Mouse (Mus musculus) adrenal gland, postnatal 10 days (tissue): ENCODE measurements around the gene Timm23. TPM values are rescaled to one million over a fixed set of nuclear protein-coding genes. Genes with fewer than 3 reads are reported as not detected.
"Not testable (repeated sequence)": the region's sequence is repeated elsewhere in the genome, so short reads cannot be mapped to it uniquely, and the experiment has no call there.

Experiments used
- DNase-seq: peaks from one replicate; pipeline ENCODE4 v3.0.0; 2021; ENCODE audit warnings: mixed read lengths
- total RNA-seq, 2 experiments: library from RNA; stranded (reverse); gene quantifications; 2 replicates each; pipeline ENCODE4 v1.2.3; 2021

Gene Timm23
- total RNA-seq, 2 experiments from 2014 or later, result 159 to 175 TPM

GRCm38 (mm10) chr14:32165278-32166061 is 36.2 kb downstream of the Timm23 start:
- peak; percentile 86 for DNase-seq

- no peak for DNase-seq
Observed at GRCm38 (mm10) chr14:32164173-32165051, 37.3 kb downstream of the Timm23 start.

- no peak for DNase-seq
Observed at GRCm38 (mm10) chr14:32163203-32163888, 38.4 kb downstream of the Timm23 start.

- no peak for DNase-seq
Observed at GRCm38 (mm10) chr14:32162231-32162630, 39.5 kb downstream of the Timm23 start.

DNA sequence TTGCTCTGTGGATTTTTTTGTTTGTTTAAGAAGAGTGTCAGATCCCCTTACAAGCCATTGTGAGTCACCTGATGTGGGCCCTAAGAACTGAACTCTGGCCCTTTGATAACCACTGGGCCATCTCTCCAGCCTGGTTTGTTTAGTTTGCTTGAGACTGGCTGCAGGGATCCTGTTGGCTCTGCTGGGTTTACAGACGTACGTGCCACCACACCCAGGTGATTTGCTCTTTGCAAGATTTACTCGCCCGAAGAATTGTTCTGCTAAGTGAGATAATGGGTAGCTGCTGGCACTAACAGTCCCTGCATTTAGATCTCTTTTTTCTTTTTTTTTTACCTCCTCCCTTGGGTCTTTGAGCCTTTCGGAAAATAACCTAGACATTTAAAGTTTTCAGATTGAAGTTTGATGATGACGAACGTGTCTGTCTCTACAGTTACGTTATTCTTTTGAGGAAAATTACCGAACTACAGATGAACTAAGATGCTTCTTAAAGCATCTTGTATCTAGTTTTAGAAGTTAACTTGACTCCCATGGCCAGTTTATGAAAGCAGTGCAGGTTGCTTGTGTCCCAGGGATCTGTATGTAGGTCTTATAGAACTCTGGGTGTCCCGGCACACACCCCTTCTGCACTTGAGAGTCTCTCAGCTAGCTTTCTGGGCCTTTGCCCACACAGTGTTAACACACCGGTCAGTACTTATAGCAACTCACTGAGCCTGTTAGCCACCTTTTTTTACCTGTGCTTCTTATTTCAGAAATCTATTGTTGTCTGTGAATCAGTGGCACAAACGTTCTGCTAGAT is 40.4 kb downstream of the Timm23 start:
- no peak for DNase-seq

DNA sequence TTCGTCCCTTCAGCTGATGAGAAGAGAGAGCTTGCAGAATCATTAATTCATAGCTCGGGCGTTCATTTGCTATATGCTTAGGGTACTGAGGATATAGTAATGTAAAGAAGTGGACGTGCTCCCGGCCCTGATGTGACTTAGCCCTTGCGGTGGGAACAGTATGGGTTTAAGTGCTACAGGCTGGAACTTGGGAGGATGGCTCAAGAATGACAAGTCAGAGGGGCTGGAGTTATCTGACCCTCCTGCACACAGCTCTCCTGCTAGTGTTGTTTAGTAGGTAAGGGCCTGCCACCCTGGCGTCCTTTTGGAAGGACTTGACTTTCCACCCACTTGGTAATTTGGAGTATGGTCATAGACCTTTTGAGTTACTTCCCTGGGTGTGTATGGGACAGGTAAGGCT is 41.1 kb downstream of the Timm23 start:
- DNase-seq, result no peak

DNA sequence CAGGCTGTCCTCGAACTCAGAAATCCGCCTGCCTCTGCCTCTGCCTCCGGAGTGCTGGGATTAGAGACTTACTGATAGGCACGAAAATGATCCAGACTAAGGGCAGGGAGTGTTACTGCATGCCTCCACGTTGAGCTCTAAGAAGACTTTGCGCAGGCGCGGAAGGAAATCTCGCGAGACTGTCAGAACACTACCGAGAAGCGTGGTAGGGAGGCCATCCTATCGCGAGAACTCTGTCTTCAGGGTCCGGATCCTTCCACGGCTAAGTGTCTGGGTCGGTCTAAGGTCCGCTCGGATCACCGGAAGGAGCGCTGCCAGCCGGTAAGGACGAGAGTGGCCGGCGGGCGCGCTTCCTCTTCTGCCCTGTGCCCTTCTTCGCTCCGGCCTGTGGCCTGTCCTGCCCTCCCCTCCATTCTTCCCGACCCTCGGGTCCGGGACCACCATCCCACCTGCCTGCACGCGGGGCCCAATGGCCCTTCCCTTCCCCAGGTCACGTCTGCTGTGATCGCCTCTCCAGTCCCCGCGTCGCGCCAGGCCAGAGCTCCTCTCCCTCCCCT is 41.9 kb downstream of the Timm23 start, which contains the start of gene Ncoa4:
TSS of gene Ncoa4 (plus strand) at position 176 of the 557 bp plus-strand sequence.
- DNase-seq, result peak; percentile 98

- no peak for DNase-seq
Observed at GRCm38 (mm10) chr14:32159150-32159670, 42.5 kb downstream of the Timm23 start.

DNA sequence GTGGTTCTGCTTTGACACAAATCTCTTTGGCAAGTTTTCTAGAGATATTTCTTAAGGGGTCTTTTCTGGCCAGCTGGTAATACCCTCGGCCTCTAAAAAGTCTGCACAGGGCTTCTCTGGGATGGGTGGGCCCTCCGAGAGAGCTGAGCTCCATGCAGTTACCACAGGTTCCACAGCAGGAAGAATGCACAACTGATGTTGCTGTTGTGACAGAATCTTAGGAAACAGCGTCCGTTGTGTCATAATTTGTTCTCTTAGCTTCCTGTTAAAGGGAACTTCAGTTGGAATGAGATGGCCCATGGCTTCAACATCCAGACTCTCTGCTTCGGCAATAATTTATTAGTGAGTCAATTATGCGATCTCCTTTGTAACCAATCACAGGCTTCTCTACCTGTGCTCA is 46.9 kb downstream of the Timm23 start:
- no peak for DNase-seq

GRCm38 (mm10) chr14:32153156-32153555 is 48.5 kb downstream of the Timm23 start:
- peak; percentile 40 for DNase-seq

DNA sequence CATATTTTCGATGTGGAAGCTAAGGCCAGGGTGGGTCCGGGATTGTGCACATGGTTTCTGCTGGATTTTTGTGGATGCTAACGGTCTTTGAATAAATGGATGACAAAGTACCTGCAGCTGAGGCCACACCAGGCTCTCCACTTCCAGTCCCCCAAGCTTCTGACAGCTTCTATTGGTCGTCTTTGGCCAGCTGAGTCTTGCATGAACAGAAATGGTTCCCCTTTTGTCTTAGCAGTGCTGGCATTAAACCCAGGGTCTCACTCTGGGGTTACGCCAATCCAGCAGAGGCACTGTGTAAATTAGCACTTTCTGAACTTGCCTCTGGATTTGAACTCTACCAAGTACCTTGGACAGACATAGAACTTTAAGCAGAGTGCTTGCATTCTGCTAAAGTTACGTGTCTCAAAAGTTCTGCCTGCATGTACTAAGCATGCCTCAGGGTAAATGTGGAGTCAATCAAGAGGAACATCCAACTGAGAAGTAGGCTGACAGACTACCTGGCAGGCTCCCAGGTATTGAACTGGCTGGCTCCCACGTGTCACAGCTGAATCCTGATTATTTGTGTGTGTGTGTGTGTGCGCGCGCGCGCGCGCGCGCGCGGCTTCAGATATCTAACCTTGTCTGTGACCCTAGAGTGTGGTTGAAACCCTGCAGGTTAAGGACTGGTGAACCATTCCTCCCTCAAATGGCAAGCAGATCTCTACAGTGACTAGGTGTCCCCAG is 49.3 kb downstream of the Timm23 start:
- no peak for DNase-seq

GRCm38 (mm10) chr14:32150872-32151271 is 50.8 kb downstream of the Timm23 start:
- DNase-seq, result no peak

DNA sequence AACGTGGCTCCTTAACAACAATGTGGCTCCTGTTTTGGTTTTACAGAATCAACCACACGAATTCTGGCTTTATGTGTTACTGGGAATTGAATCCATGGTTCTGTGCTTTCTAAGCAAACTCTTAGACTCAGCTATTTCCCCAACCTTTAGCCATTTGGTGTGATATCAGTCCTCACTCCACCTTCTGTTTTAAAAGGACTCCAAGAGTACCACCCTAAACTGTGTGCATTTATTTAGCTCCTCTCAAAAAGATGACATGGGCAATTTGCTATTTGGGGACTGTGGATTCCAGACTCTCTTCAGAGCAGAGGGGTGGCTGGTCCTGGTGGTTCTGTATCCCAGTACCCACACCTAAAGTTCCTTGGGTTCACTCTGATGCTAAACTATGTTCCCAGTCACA is 55.1 kb downstream of the Timm23 start:
- no peak for DNase-seq

DNA sequence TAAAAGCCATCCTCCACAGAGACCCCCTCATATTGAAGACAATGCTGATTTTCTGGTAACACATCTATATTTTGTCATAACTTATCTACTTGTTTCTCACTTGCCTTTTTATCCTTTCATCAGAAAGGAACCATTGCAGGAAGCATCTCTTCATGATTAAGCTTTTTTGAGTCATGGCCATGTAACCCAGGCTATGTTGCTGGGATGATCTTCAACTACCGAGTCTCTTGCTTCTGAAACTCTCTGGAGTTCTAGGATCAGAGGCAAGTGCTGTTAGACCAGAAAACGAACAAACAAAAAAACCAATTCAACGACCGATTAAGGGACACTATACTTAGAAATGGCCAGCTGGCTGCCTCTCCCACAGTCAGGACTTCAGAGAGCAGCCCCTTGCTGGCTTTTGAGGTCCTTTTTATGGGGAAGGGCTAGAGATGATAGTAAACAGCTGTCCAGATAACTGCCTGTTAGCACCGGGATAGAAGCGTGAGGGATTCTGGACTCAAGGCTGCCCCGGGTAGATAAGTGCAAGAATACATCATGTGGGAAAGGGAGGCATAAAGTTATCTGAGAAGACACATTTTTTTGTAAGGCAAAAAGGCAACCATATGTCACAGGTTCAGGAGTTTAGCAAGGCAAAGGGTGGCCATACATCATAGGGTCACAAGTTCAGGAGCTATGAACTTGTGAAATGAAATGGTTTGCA is 55.7 kb downstream of the Timm23 start:
- DNase-seq, result no peak

GRCm38 (mm10) chr14:32145401-32145800 is 56.3 kb downstream of the Timm23 start:
- DNase-seq, result no peak

DNA sequence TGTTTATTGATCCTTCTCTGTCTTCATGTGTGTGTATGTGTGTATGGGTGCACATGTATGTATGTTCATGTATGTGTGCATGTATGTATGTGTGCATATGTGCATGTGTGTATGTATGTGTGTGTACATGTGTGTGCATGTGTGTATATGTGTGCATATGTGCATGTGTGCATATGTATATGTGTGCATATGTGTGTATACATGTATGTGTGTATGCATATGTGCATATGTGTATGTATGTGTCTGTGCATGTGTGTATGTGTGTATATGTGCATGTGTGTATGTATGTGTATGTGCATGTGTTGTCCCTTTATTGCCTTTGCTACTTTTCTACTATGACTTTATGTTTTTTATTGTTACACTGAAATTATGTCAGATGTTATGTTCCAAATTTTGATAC is 57.0 kb downstream of the Timm23 start:
- DNase-seq, result no peak

- DNase-seq, result no peak
Observed at GRCm38 (mm10) chr14:32141723-32142122, 60.0 kb downstream of the Timm23 start, which contains the start of gene Msmb. Gene Msmb (plus strand): TSS chr14:32142023.

DNA sequence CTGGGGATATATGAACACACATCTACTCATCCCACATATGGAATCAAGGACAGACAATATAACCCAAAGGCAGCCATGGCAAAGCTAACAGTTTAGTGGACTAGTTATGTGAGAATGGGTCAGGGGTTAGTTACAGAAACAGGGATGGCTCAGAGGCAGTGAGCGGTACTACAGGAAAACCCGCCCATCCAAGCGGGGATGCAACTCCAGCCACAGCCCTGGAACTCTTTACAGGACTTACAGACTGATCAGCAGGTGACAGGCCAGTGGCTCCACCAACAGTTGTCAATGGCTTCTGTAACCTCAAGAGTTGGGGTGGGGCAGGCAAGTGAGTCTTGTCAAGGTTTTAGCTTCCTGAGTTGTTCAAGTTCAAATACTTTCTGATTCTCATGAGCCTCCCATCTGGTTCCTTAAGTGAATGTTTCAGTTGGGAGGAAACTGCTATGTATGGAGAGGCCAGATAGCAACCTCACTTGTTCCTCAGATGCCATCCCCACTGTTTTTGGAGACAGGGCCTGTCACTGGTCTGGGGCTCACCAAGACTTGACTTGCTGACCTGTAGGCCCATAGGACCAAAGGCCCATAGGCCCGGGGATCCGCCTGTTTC is 61.2 kb downstream of the Timm23 start:
- no peak for DNase-seq

DNA sequence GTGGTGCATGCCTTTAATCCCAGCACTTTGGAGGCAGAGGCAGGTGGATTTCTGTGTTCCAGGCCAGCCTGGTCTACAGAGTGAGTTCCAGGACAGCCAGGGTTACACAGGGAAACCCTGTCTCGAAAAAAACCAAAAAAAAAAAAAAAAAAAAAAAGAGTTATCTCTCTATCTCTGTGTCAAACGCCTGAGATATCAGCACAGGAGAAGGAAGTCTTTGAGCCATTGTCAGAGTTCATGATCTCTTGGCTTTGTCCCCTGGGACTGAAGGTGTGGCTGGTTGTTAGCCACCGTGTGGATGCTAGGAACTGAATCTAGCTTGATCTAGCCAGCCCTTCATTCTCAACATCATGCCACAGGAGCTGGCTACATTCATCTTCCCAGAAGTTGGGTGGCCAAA is 65.2 kb downstream of the Timm23 start:
- not testable (repeated sequence) for DNase-seq
